Mouse (Mus musculus): ENCODE results near the gene Tff1. TPM values are rescaled to one million over a fixed set of nuclear protein-coding genes. Genes with fewer than 3 reads are reported as not detected.

Gene Tff1
- not detected in 2 replicates for polyA plus RNA-seq (2011; ENCODE audit: insufficient read depth, insufficient read length, low read depth, missing spikeins)

DNA sequence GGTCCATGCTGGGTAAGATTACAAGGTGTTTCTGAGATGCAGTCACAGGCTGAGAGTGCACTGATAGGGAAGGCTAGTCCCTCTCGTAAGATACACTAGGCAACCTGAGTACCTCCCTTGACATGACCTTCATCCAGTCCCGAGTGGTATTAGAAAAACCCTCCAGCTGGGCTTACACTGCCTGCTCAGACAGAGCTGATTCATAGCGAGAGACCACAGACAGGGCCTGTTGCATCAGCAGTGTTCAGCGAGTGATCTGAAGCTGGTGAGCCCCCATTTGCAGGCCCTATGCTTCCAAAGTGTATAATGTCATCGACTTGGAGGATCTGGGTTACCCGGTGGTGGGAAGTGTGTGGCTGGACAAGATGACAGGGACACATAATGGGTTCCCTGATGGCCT lies at the start of gene Tff1:
Tff1 (minus strand) TSS at position 151 of the 400 bp plus-strand sequence.
- Histone ChIP-seq H3K4me1 (ENCODE audit: control insufficient read depth, insufficient read depth, low read length) (no peaks in the 10 kb centered on the region), H3K9ac (ENCODE audit: low read depth, poor library complexity, severe bottlenecking) (no peak within 1 kb of the TSS)

DNA sequence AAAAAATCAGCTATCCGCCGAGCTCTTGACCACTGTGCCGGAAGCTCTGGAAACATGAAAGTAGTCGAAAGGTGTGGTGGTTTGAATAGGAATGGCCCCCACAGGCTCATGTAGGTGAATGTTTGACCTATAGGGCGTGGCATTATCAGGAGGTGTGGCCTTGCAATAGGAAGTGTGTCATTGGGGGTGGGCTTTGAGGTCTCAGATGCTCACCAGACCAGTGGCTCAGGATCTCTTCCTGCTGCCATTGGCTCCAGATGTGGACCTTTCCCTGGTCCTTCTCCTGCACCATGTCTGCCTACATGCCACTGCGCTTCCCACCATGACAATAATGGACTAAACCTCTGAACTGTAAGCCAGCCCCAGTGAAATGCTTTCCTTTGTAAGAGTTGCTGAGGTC lies 46.8 kb upstream of the Tff1 start:
- H3K27me3 ChIP-seq (ENCODE audit: control insufficient read depth, insufficient read depth, low read length, poor library complexity, severe bottlenecking), result no peaks in the 10 kb centered on the region

More for the DNA sequence above, at the start of gene Tff1:
- H3K4me3 ChIP-seq (ENCODE audit: low read depth, low read length), result no peak within 1 kb of the TSS
- H3K9me3 ChIP-seq (replicated peaks; ENCODE audit: control insufficient read depth, insufficient read depth, low read length, poor library complexity, severe bottlenecking), result no peaks in the 10 kb centered on the region
- H3K27ac ChIP-seq (ENCODE audit: insufficient read depth, low read length), result no peak within 1 kb of the TSS
- H3K36me3 ChIP-seq (ENCODE audit: control insufficient read depth, insufficient read depth, low read length, poor library complexity, severe bottlenecking), result no peaks in the 10 kb centered on the region
- no peaks in the 10 kb centered on the region for H3K27me3 ChIP-seq (ENCODE audit: control insufficient read depth, insufficient read depth, low read length, poor library complexity, severe bottlenecking)
- TF ChIP-seq POLR2A (IDR thresholded peaks at IDR 0.05; ENCODE audit: insufficient read depth, low read length) (no peak), EP300 (IDR thresholded peaks at IDR 0.05; ENCODE audit: insufficient read depth, low read depth, low read length) (no peak), CTCF (IDR thresholded peaks at IDR 0.05; ENCODE audit: low read depth, low read length) (no peak)

DNA sequence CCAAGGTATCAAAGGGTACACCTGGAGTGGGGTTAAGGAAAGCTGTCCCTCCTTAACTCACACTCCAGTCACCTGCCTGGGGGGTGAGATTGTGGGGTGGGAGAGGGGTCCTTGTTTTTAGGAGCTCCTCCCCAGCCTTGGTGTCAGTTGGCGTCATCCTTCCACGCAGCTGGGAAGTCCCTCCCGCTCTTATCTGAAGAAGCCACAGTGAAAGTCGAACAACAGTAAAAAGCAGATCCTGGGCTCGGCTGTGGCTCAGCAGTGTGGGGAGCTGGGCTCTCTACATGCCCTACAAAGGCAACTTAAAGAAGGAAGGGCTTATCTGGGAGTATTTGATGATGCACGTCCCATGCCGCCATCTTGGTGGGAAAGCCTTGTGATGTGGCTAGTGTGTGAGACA lies 45.2 kb upstream of the Tff1 start:
- TF ChIP-seq EP300 (IDR thresholded peaks at IDR 0.05; ENCODE audit: insufficient read depth, low read depth, low read length), result no peak
- TF ChIP-seq CTCF (IDR thresholded peaks at IDR 0.05; ENCODE audit: low read depth, low read length), result no peak
- no peak for TF ChIP-seq POLR2A (IDR thresholded peaks at IDR 0.05; ENCODE audit: insufficient read depth, low read length)
- no peaks in the 10 kb centered on the region for H3K4me1 ChIP-seq (ENCODE audit: control insufficient read depth, insufficient read depth, low read length)
- H3K27ac ChIP-seq (ENCODE audit: insufficient read depth, low read length), result no peak overlapping the region
- H3K9ac ChIP-seq (ENCODE audit: low read depth, poor library complexity, severe bottlenecking), result no peak overlapping the region
- no peaks in the 10 kb centered on the region for H3K9me3 ChIP-seq (replicated peaks; ENCODE audit: control insufficient read depth, insufficient read depth, low read length, poor library complexity, severe bottlenecking)
- H3K27me3 ChIP-seq (ENCODE audit: control insufficient read depth, insufficient read depth, low read length, poor library complexity, severe bottlenecking), result no peaks in the 10 kb centered on the region
- H3K4me3 ChIP-seq (ENCODE audit: low read depth, low read length), result no peak overlapping the region
- H3K36me3 ChIP-seq (ENCODE audit: control insufficient read depth, insufficient read depth, low read length, poor library complexity, severe bottlenecking), result no peaks in the 10 kb centered on the region

More for the DNA sequence above, 46.8 kb upstream of the Tff1 start:
- Histone ChIP-seq H3K9ac (ENCODE audit: low read depth, poor library complexity, severe bottlenecking) (no peak overlapping the region), H3K36me3 (ENCODE audit: control insufficient read depth, insufficient read depth, low read length, poor library complexity, severe bottlenecking) (no peaks in the 10 kb centered on the region), H3K4me3 (ENCODE audit: low read depth, low read length) (peak overlapping the region; percentile 77), H3K27ac (ENCODE audit: insufficient read depth, low read length) (no peak overlapping the region), H3K9me3 (replicated peaks; ENCODE audit: control insufficient read depth, insufficient read depth, low read length, poor library complexity, severe bottlenecking) (no peaks in the 10 kb centered on the region), H3K4me1 (ENCODE audit: control insufficient read depth, insufficient read depth, low read length) (peaks cover 1% of the 10 kb centered on the region)
- peak; percentile 74 for TF ChIP-seq POLR2A (IDR thresholded peaks at IDR 0.05; ENCODE audit: insufficient read depth, low read length)
- TF ChIP-seq CTCF (IDR thresholded peaks at IDR 0.05; ENCODE audit: low read depth, low read length), result no peak

DNA sequence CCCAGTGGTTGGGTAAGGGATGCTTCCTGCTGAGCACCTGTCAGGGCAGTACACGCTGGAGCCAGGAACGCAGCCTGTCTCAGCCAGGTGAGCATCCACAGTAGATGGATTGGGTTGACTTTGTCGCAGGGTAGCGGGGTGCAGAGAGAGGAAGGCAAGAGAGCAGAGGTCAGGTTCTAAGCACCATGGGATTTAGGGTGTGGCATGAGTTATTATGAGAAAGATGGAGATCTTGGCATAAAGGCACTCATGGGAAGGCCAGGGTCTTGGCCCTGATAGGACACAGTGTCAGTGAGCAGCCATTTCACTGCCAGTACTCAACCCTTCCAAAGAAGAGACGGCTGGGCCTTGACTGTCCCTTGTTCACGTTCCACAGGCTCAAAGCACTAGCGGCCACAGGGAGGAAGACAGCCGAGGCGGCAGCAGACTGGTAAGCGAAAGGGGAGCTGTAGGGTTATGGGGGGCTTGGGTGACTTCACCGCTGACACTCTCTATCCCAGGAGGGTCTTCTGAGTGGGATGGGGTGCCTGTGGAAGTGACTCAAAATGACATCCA lies 44.4 kb upstream of the Tff1 start:
- Histone ChIP-seq H3K36me3 (ENCODE audit: control insufficient read depth, insufficient read depth, low read length, poor library complexity, severe bottlenecking) (no peaks in the 10 kb centered on the region), H3K9me3 (replicated peaks; ENCODE audit: control insufficient read depth, insufficient read depth, low read length, poor library complexity, severe bottlenecking) (no peaks in the 10 kb centered on the region), H3K27me3 (ENCODE audit: control insufficient read depth, insufficient read depth, low read length, poor library complexity, severe bottlenecking) (no peaks in the 10 kb centered on the region), H3K4me3 (ENCODE audit: low read depth, low read length) (no peak overlapping the region), H3K27ac (ENCODE audit: insufficient read depth, low read length) (no peak overlapping the region), H3K9ac (ENCODE audit: low read depth, poor library complexity, severe bottlenecking) (no peak overlapping the region), H3K4me1 (ENCODE audit: control insufficient read depth, insufficient read depth, low read length) (no peaks in the 10 kb centered on the region)
- TF ChIP-seq CTCF (IDR thresholded peaks at IDR 0.05; ENCODE audit: low read depth, low read length) (no peak), EP300 (IDR thresholded peaks at IDR 0.05; ENCODE audit: insufficient read depth, low read depth, low read length) (no peak), POLR2A (IDR thresholded peaks at IDR 0.05; ENCODE audit: insufficient read depth, low read length) (no peak)

DNA sequence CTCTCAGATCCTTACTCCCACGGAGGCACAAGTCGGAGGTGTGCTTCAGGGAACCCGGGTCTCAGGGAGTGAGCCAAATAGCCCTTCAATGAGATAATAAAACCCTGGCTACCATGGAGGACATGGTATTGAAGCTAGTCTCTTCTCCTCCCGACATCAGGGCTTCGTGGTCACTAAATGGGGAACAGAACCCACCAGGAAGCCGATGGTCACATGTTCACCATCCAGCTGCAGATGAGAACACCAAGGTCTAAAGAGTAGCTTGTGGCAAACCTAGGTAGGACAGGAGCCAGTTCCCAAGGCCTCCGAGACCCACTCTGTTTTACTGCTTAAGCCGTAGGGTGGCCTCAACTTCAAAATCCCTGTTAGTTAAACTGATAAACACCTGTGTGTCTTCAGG lies 43.6 kb upstream of the Tff1 start:
- Histone ChIP-seq H3K9me3 (replicated peaks; ENCODE audit: control insufficient read depth, insufficient read depth, low read length, poor library complexity, severe bottlenecking) (no peaks in the 10 kb centered on the region), H3K36me3 (ENCODE audit: control insufficient read depth, insufficient read depth, low read length, poor library complexity, severe bottlenecking) (no peaks in the 10 kb centered on the region), H3K9ac (ENCODE audit: low read depth, poor library complexity, severe bottlenecking) (no peak overlapping the region), H3K27ac (ENCODE audit: insufficient read depth, low read length) (no peak overlapping the region), H3K27me3 (ENCODE audit: control insufficient read depth, insufficient read depth, low read length, poor library complexity, severe bottlenecking) (no peaks in the 10 kb centered on the region), H3K4me3 (ENCODE audit: low read depth, low read length) (no peak overlapping the region), H3K4me1 (ENCODE audit: control insufficient read depth, insufficient read depth, low read length) (no peaks in the 10 kb centered on the region)
- TF ChIP-seq EP300 (IDR thresholded peaks at IDR 0.05; ENCODE audit: insufficient read depth, low read depth, low read length), result no peak
- no peak for TF ChIP-seq POLR2A (IDR thresholded peaks at IDR 0.05; ENCODE audit: insufficient read depth, low read length)
- TF ChIP-seq CTCF (IDR thresholded peaks at IDR 0.05; ENCODE audit: low read depth, low read length), result no peak

DNA sequence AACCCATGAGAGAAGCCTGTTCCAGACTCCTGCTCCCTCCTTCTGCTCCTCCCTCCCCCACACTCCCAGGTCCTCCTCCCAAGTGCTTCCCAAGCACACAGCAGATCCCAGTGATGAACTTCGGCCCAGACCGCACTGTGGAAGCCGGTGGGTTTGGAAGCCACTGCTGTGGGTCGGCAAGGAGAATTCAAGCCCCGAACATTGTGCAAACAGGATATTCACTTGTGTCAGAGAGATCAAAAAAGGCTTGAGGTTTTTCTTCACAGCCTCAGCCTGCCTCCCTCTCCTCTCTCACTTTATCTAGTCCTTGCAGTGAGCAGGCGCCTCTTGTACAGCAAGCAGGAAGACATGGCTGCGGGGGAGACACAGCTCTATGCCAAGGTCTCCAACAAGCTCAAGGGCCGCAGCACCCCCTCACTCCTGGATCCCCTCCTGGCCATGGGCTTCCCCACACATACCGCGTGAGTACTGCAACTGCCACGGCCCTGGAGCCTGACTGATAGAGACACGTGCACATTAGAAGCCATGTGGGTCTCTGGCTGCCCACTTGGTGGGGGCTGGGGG lies 42.8 kb upstream of the Tff1 start, which contains the start of gene Ubash3a:
Ubash3a (plus strand) TSS at position 103 of the 564 bp plus-strand sequence.
- Histone ChIP-seq H3K4me3 (ENCODE audit: low read depth, low read length) (no peak within 1 kb of the TSS), H3K27ac (ENCODE audit: insufficient read depth, low read length) (no peak within 1 kb of the TSS), H3K9me3 (replicated peaks; ENCODE audit: control insufficient read depth, insufficient read depth, low read length, poor library complexity, severe bottlenecking) (no peaks in the 10 kb centered on the region), H3K36me3 (ENCODE audit: control insufficient read depth, insufficient read depth, low read length, poor library complexity, severe bottlenecking) (no peaks in the 10 kb centered on the region), H3K27me3 (ENCODE audit: control insufficient read depth, insufficient read depth, low read length, poor library complexity, severe bottlenecking) (no peaks in the 10 kb centered on the region), H3K9ac (ENCODE audit: low read depth, poor library complexity, severe bottlenecking) (no peak within 1 kb of the TSS), H3K4me1 (ENCODE audit: control insufficient read depth, insufficient read depth, low read length) (no peaks in the 10 kb centered on the region)
- no peak for TF ChIP-seq POLR2A (IDR thresholded peaks at IDR 0.05; ENCODE audit: insufficient read depth, low read length)
- no peak for TF ChIP-seq CTCF (IDR thresholded peaks at IDR 0.05; ENCODE audit: low read depth, low read length)
- TF ChIP-seq EP300 (IDR thresholded peaks at IDR 0.05; ENCODE audit: insufficient read depth, low read depth, low read length), result no peak
